Mouse (Mus musculus) 3134 (cell line): ENCODE data around the gene Mrps26.
"Not testable (repeated sequence)": the region's sequence is repeated elsewhere in the genome, so short reads cannot be mapped to it uniquely, and the experiment has no call there.

Experiments
- DNase-seq: peaks from one replicate; pipeline ENCODE4 v3.0.0-alpha.2; 2011; ENCODE audit warnings: low spot score; ENCODE audit not compliant: insufficient read length; ENCODE audit errors: extremely low read depth

Gene Mrps26

GRCm38 (mm10) chr2:130563212-130564055 lies at the start of gene Mrps26:
Gene Mrps26, plus strand, starts transcription at chr2:130563742.
- DNase-seq, result peak; percentile 95

- no peak for DNase-seq
Observed at GRCm38 (mm10) chr2:130513907-130514306, 49.6 kb upstream of the Mrps26 start.

- no peak for DNase-seq
Observed at GRCm38 (mm10) chr2:130515791-130516190, 47.8 kb upstream of the Mrps26 start.

- no peak for DNase-seq
Observed at GRCm38 (mm10) chr2:130521927-130522326, 41.6 kb upstream of the Mrps26 start.

GRCm38 (mm10) chr2:130525480-130525879 lies 38.1 kb upstream of the Mrps26 start:
- not testable (repeated sequence) for DNase-seq

- no peak for DNase-seq
Observed at GRCm38 (mm10) chr2:130528457-130528856, 35.1 kb upstream of the Mrps26 start.

- no peak for DNase-seq
Observed at GRCm38 (mm10) chr2:130529290-130529689, 34.3 kb upstream of the Mrps26 start.

- no peak for DNase-seq
Observed at GRCm38 (mm10) chr2:130529925-130530324, 33.6 kb upstream of the Mrps26 start.

- no peak for DNase-seq
Observed at GRCm38 (mm10) chr2:130532201-130532600, 31.3 kb upstream of the Mrps26 start.

GRCm38 (mm10) chr2:130535017-130535416 lies 28.5 kb upstream of the Mrps26 start:
- DNase-seq, result no peak

- DNase-seq, result no peak
Observed at GRCm38 (mm10) chr2:130536890-130537289, 26.7 kb upstream of the Mrps26 start.

- no peak for DNase-seq
Observed at GRCm38 (mm10) chr2:130538876-130539546, 24.5 kb upstream of the Mrps26 start.

GRCm38 (mm10) chr2:130540266-130540665 lies 23.3 kb upstream of the Mrps26 start:
- DNase-seq, result no peak

GRCm38 (mm10) chr2:130546957-130547356 lies 16.6 kb upstream of the Mrps26 start:
- no peak for DNase-seq

GRCm38 (mm10) chr2:130554841-130555240 lies 8.7 kb upstream of the Mrps26 start:
- DNase-seq, result no peak

- DNase-seq, result no peak
Observed at GRCm38 (mm10) chr2:130556292-130556691, 7.2 kb upstream of the Mrps26 start.

- no peak for DNase-seq
Observed at GRCm38 (mm10) chr2:130557462-130557861, 6.1 kb upstream of the Mrps26 start.

GRCm38 (mm10) chr2:130558015-130558414 lies 5.5 kb upstream of the Mrps26 start:
- DNase-seq, result peak; percentile 46

- DNase-seq, result no peak
Observed at GRCm38 (mm10) chr2:130564063-130564462, 521 bp downstream of the Mrps26 start.

GRCm38 (mm10) chr2:130564983-130565382 lies 1.4 kb downstream of the Mrps26 start:
- no peak for DNase-seq

- DNase-seq, result no peak
Observed at GRCm38 (mm10) chr2:130568921-130569320, 5.4 kb downstream of the Mrps26 start.

GRCm38 (mm10) chr2:130569926-130570325 lies 6.4 kb downstream of the Mrps26 start:
- no peak for DNase-seq
